Mouse (Mus musculus): ENCODE data around the gene Msl3.

DNA sequence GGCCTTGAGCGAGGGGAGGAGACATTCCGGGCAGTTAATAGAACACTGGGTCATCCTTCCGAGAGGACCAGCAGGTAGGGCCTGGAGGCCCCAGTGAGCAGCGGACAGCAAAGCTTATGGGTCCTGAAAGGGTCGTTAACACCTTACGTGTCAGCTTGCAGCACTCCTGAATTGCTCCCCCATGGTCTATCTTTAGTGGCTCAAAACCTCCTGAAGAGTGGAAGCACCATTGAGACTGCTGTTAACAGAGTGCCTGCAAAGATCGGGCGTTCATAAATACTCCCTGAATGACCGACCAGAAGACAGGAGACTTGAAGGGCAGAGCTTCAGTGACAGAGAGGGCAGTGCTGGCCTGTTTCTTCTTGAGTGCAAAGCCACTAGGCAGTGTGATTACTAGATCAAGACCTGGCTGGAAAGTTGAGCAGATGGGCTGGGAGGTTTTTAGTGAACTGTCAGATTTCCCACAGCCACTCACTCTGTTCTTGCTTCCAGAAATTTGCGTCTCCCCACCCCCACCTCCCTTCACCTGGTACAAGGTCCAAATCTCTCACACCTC, 787 bp upstream of the Msl3 start:
- TF ChIP-seq CHD2 (IDR thresholded peaks at IDR 0.05; ENCODE audit: low read depth, low read length), result no peak
- TF ChIP-seq MAFK (IDR thresholded peaks at IDR 0.05; ENCODE audit: insufficient read depth, low read depth, low read length), result no peak
